Mouse (Mus musculus) lung, postnatal 0 days (tissue): ENCODE measurements at regions not wholly inside any gene's neighbourhood (a gene's known extent, or its start where the extent isn't known, plus 50 kb on each side); places are given as distances from the start of the nearest gene placed in this dataset.

Source experiments
- CTCF ChIP-seq: IDR thresholded peaks from 2 replicates; pipeline ENCODE4 v1.5.1; 2016; ENCODE audit warnings: antibody characterized with exemption, mild to moderate bottlenecking
- EP300 ChIP-seq: IDR thresholded peaks from 2 replicates; pipeline ENCODE4 v1.6.1; 2016; ENCODE audit warnings: antibody characterized with exemption, mild to moderate bottlenecking, control low read depth

- TF ChIP-seq EP300 (no peak), CTCF (no peak)
These were observed 238.1 kb downstream of the Gm5426 start for GRCm38 (mm10) chr10:96374293-96375069.
